Mouse (Mus musculus) naive thymus-derived CD4-positive, alpha-beta T cell, adult 2 months (primary cell): ENCODE data around the gene Rasal3.
A peak's percentile ranks its signal among the peaks of the same experiment; 100 is the strongest.

Experiments
- DNase-seq: peaks from one replicate; pipeline ENCODE4 v3.0.0-alpha.2; 2011; ENCODE audit warnings: low read depth

Gene Rasal3

GRCm38 (mm10) chr17:32403417-32403816 lies at the start of gene Rasal3:
Gene Rasal3, minus strand, starts transcription at chr17:32403583.
- peak; percentile 88 for DNase-seq

GRCm38 (mm10) chr17:32452482-32452881 lies 49.1 kb upstream of the Rasal3 start, which contains the start of gene Cyp4f39:
Gene Cyp4f39, plus strand, starts transcription at chr17:32452723.
- DNase-seq: peak; percentile 29

- no peak for DNase-seq
Observed at GRCm38 (mm10) chr17:32450844-32451537, 47.6 kb upstream of the Rasal3 start.

- no peak for DNase-seq
Observed at GRCm38 (mm10) chr17:32449042-32449441, 45.7 kb upstream of the Rasal3 start.

- DNase-seq: no peak
Observed at GRCm38 (mm10) chr17:32447195-32447594, 43.8 kb upstream of the Rasal3 start.

- DNase-seq: no peak
Observed at GRCm38 (mm10) chr17:32445016-32445415, 41.6 kb upstream of the Rasal3 start.

GRCm38 (mm10) chr17:32443245-32443644 lies 39.9 kb upstream of the Rasal3 start:
- DNase-seq: no peak

- no peak for DNase-seq
Observed at GRCm38 (mm10) chr17:32437106-32437505, 33.7 kb upstream of the Rasal3 start.

GRCm38 (mm10) chr17:32435151-32435550 lies 31.8 kb upstream of the Rasal3 start:
- DNase-seq: no peak

GRCm38 (mm10) chr17:32434324-32434723 lies 30.9 kb upstream of the Rasal3 start:
- DNase-seq: no peak

- DNase-seq: peak; percentile 81
Observed at GRCm38 (mm10) chr17:32431972-32432371, 28.6 kb upstream of the Rasal3 start.

GRCm38 (mm10) chr17:32426610-32427009 lies 23.2 kb upstream of the Rasal3 start:
- DNase-seq: no peak

GRCm38 (mm10) chr17:32424034-32424433 lies 20.7 kb upstream of the Rasal3 start, which contains the start of gene Pglyrp2:
Gene Pglyrp2, minus strand, starts transcription at chr17:32424167.
- peak; percentile 73 for DNase-seq

GRCm38 (mm10) chr17:32420781-32421180 lies 17.4 kb upstream of the Rasal3 start:
- no peak for DNase-seq

GRCm38 (mm10) chr17:32419989-32420388 lies 16.6 kb upstream of the Rasal3 start:
- no peak for DNase-seq

GRCm38 (mm10) chr17:32416771-32417170 lies 13.4 kb upstream of the Rasal3 start:
- no peak for DNase-seq

GRCm38 (mm10) chr17:32415417-32416020 lies 12.1 kb upstream of the Rasal3 start:
- no peak for DNase-seq

- no peak for DNase-seq
Observed at GRCm38 (mm10) chr17:32411898-32412297, 8.5 kb upstream of the Rasal3 start.

- peak; percentile 78 for DNase-seq
Observed at GRCm38 (mm10) chr17:32402779-32403157, 615 bp downstream of the Rasal3 start.

GRCm38 (mm10) chr17:32402011-32402778 lies 1.2 kb downstream of the Rasal3 start:
- peak; percentile 58 for DNase-seq

GRCm38 (mm10) chr17:32396266-32396665 lies 7.1 kb downstream of the Rasal3 start:
- DNase-seq: no peak

GRCm38 (mm10) chr17:32393944-32394343 lies 9.4 kb downstream of the Rasal3 start:
- no peak for DNase-seq
